Mouse (Mus musculus): ENCODE data around the gene Rai14. TPM values are rescaled to one million over a fixed set of nuclear protein-coding genes. Genes with fewer than 3 reads are reported as not detected.

Gene Rai14
- total and polyA plus RNA-seq, 3 experiments: not detected

DNA sequence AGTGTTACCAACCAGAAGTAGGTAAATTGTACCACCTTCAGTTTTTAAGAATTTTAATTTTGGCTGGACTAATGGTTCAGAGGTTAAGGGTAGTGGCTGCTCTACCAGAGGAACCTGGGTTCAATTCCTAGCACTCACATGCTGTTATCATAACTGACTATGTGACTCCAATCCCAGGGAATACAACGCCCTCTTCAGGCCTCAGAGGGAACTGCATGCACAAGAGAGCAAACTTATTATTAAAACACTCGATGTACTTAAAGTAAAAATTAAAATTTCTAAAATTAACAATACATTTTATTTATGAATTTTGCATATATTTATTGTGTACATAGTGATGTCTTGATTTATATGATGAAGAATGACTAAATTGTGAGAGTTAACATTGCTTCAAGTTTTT, 127.9 kb downstream of the Rai14 start:
- no peaks in the 10 kb centered on the region; a peak in 1 of 4 replicates for H3K4me1 ChIP-seq (ENCODE audit: control insufficient read depth in 1 of 2, insufficient read depth in 2 of 2, low read length in 2 of 2)
- H3K9me3 ChIP-seq (replicated peaks; ENCODE audit: insufficient read depth, low read length): no peaks in the 10 kb centered on the region
- H3K36me3 ChIP-seq (ENCODE audit: control insufficient read depth in 1 of 2, insufficient read depth in 2 of 2, low read length in 2 of 2): peaks cover 0 to 2% of the 10 kb centered on the region in 2 experiments; a peak in 1 of 4 replicates
- TF ChIP-seq CTCF (IDR thresholded peaks at IDR 0.05 in 2 of 3, conservative IDR thresholded peaks at IDR 0.05 in 1 of 3; ENCODE audit: control insufficient read depth in 1 of 3, insufficient read depth in 1 of 3, low read depth in 2 of 3, low read length in 3 of 3, poor library complexity in 1 of 3, severe bottlenecking in 1 of 3): peak; percentile 11 to 43 (median 23); a peak in 3 of 6 replicates
- no peak for TF ChIP-seq MAZ (IDR thresholded peaks at IDR 0.05; ENCODE audit: low read depth, low read length)
- no peaks in the 10 kb centered on the region for H3K79me2 ChIP-seq (ENCODE audit: control insufficient read depth, insufficient read depth, low read length, poor library complexity)
- H3K9ac ChIP-seq (ENCODE audit: control insufficient read depth, low read depth, low read length, poor library complexity, severe bottlenecking): no peak overlapping the region
- H3K27me3 ChIP-seq (ENCODE audit: control insufficient read depth in 1 of 2, insufficient read depth in 2 of 2, low read length in 2 of 2): no peaks in the 10 kb centered on the region
- no peak for DNase-seq (ENCODE audit: low read depth, low spot score)
- no peak overlapping the region for H3K4me3 ChIP-seq (ENCODE audit: control insufficient read depth in 1 of 2, insufficient read depth in 1 of 2, low read depth in 2 of 2, low read length in 2 of 2)
- H3K27ac ChIP-seq (ENCODE audit: control insufficient read depth, low read depth, low read length): no peak overlapping the region

DNA sequence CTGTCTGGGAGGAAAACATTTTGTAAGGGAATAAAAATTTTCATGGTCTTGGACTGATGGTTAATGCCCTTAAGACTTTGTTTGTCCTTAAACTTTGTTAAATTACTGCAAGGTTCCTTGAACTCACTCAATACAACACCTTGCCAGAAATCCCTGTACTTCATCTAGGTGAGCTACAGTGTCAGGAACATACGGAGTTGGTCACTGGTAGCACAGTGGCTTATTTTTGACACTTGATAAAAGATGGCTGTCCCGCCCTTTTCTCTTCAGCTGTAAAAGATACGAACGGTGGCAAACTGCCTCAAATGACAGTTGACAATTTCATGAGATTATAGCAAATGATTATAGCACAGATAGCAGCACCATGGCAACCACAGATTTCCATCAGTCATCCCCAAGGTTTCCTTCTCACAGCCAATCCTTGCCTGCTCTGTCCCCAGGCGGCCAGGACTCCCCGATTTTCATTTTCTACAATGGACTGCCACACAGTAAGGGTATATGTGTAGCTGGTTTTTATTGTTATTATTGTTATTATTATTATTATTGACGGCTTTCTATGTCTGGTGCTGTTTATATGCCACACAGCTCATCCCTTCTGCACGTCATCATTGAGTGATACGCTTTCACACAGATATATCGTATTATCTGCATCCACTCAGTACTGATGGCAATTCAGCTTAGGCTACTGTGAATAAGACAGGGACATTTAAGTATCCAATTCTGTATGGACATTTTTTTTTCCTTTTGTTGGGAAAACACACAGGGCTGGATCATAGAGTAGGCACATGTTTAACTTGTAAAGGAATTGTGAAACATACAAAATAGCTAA, 129.9 kb downstream of the Rai14 start:
- DNase-seq (ENCODE audit: low read depth, low spot score): no peak
- Histone ChIP-seq H3K36me3 (ENCODE audit: control insufficient read depth in 1 of 2, insufficient read depth in 2 of 2, low read length in 2 of 2) (peaks cover 0 to 2% of the 10 kb centered on the region in 2 experiments; a peak in 1 of 4 replicates), H3K79me2 (ENCODE audit: control insufficient read depth, insufficient read depth, low read length, poor library complexity) (no peaks in the 10 kb centered on the region), H3K9me3 (replicated peaks; ENCODE audit: insufficient read depth, low read length) (no peaks in the 10 kb centered on the region), H3K4me3 (ENCODE audit: control insufficient read depth in 1 of 2, insufficient read depth in 1 of 2, low read depth in 2 of 2, low read length in 2 of 2) (no peak overlapping the region), H3K9ac (ENCODE audit: control insufficient read depth, low read depth, low read length, poor library complexity, severe bottlenecking) (no peak overlapping the region), H3K4me1 (ENCODE audit: control insufficient read depth in 1 of 2, insufficient read depth in 2 of 2, low read length in 2 of 2) (no peaks in the 10 kb centered on the region; a peak in 1 of 4 replicates), H3K27ac (ENCODE audit: control insufficient read depth, low read depth, low read length) (no peak overlapping the region), H3K27me3 (ENCODE audit: control insufficient read depth in 1 of 2, insufficient read depth in 2 of 2, low read length in 2 of 2) (no peaks in the 10 kb centered on the region)
- no peak for TF ChIP-seq NELFE (IDR thresholded peaks at IDR 0.05; ENCODE audit: low read depth, low read length)
- no peak for TF ChIP-seq HCFC1 (IDR thresholded peaks at IDR 0.05; ENCODE audit: low read depth, low read length)
- TF ChIP-seq EP300 (IDR thresholded peaks at IDR 0.05; ENCODE audit: low read depth in 1 of 2, low read length in 2 of 2): no peak
- TF ChIP-seq ZNF384 (IDR thresholded peaks at IDR 0.05; ENCODE audit: low read depth, low read length): no peak
- no peak for TF ChIP-seq RCOR1 (IDR thresholded peaks at IDR 0.05; ENCODE audit: low read depth, low read length)
- no peak for TF ChIP-seq TCF12 (IDR thresholded peaks at IDR 0.05; ENCODE audit: low read depth, low read length)
- no peak for TF ChIP-seq SMC3 (IDR thresholded peaks at IDR 0.05; ENCODE audit: low read depth, low read length)
- TF ChIP-seq MXI1 (IDR thresholded peaks at IDR 0.05; ENCODE audit: low read depth, low read length): no peak
- no peak for TF ChIP-seq MAX (IDR thresholded peaks at IDR 0.05; ENCODE audit: low read length)
- no peak for TF ChIP-seq ZKSCAN1 (IDR thresholded peaks at IDR 0.05; ENCODE audit: low read depth, low read length)
- TF ChIP-seq ZMIZ1 (IDR thresholded peaks at IDR 0.05; ENCODE audit: low read depth, low read length): no peak
- no peak for TF ChIP-seq RAD21 (IDR thresholded peaks at IDR 0.05; ENCODE audit: low read depth, low read length)
- no peak for TF ChIP-seq TBP (IDR thresholded peaks at IDR 0.05; ENCODE audit: low read depth, low read length)
- TF ChIP-seq POLR2AphosphoS5 (IDR thresholded peaks at IDR 0.05; ENCODE audit: borderline replicate concordance, low read depth, low read length): no peak
- TF ChIP-seq E2F4 (IDR thresholded peaks at IDR 0.05; ENCODE audit: borderline replicate concordance, low read depth, low read length): no peak
- TF ChIP-seq NRF1 (IDR thresholded peaks at IDR 0.05; ENCODE audit: insufficient read depth, low read depth, low read length, poor library complexity, severe bottlenecking): no peak
- TF ChIP-seq MEF2A (IDR thresholded peaks at IDR 0.05; ENCODE audit: extremely low read depth, insufficient replicate concordance, low read depth, low read length, poor library complexity, severe bottlenecking): no peak
- no peak for TF ChIP-seq MYC (IDR thresholded peaks at IDR 0.05; ENCODE audit: low read depth, low read length)
- no peak for TF ChIP-seq ELF1 (IDR thresholded peaks at IDR 0.05; ENCODE audit: low read depth, low read length)

Data from MEL (cell line).